Mouse (Mus musculus): ENCODE measurements at regions not wholly inside any gene's neighbourhood (a gene's known extent, or its start where the extent isn't known, plus 50 kb on each side); places are given as distances from the start of the nearest gene placed in this dataset.

- no peak for DNase-seq (ENCODE audit: low read depth, low spot score)
- H3K27me3 ChIP-seq: no peaks in the 10 kb centered on the region
- ChIA-PET POLR2A (no interaction called here), CTCF (no interaction called here)
- in situ Hi-C loops (cut with MboI; ENCODE audit: low pct_unique_long_range_greater_than_20kb): no loop called here
- ATAC-seq: no peak
- TF ChIP-seq CTCF (IDR thresholded peaks at IDR 0.05): no peak
Observed at GRCm38 (mm10) chr15:32093889-32094288, 83.2 kb upstream of the Tas2r119 start.

DNA sequence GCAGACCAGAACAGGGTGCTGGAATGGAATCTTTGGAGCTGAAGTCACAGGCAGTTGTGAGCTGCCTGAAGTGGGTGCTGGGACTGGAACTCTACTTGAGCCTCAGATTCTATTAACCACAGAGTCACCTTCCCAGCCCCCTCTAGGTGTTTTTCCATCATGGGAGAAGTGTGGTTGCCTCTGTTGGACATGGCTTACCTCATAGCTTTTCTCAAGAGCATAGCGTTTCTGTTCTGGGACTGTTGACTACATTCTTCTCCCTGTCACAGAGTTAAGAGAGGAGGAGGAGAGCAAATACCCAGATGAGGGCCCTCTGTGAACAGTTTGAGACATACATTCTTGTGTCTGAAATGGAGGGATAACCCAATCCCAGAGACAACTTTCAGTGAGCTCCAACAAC, 81.5 kb upstream of the Tas2r119 start:
- no peak for ATAC-seq
- CTCF ChIA-PET: no interaction called here

GRCm38 (mm10) chr15:32110659-32111058, 66.4 kb upstream of the Tas2r119 start:
- ATAC-seq (no peak), DNase-seq (ENCODE audit: low read depth, low spot score) (peak; percentile 17)
- CTCF ChIA-PET: no interaction called here
- POLR2A ChIA-PET: no interaction called here
- in situ Hi-C loops (cut with MboI; ENCODE audit: low pct_unique_long_range_greater_than_20kb): no loop called here
- H3K27me3 ChIP-seq: peaks cover 4% of the 10 kb centered on the region
- TF ChIP-seq CTCF (IDR thresholded peaks at IDR 0.05): no peak

More for the DNA sequence above, 81.5 kb upstream of the Tas2r119 start:
- POLR2A ChIA-PET: no interaction called here
- no peaks in the 10 kb centered on the region for H3K27me3 ChIP-seq
- in situ Hi-C loops (cut with MboI; ENCODE audit: low pct_unique_long_range_greater_than_20kb): no loop called here
- no peak for DNase-seq (ENCODE audit: low read depth, low spot score)
- no peak for TF ChIP-seq CTCF (IDR thresholded peaks at IDR 0.05)
